Mouse (Mus musculus): ENCODE measurements around the gene Sptb.

Sptb gene

DNA sequence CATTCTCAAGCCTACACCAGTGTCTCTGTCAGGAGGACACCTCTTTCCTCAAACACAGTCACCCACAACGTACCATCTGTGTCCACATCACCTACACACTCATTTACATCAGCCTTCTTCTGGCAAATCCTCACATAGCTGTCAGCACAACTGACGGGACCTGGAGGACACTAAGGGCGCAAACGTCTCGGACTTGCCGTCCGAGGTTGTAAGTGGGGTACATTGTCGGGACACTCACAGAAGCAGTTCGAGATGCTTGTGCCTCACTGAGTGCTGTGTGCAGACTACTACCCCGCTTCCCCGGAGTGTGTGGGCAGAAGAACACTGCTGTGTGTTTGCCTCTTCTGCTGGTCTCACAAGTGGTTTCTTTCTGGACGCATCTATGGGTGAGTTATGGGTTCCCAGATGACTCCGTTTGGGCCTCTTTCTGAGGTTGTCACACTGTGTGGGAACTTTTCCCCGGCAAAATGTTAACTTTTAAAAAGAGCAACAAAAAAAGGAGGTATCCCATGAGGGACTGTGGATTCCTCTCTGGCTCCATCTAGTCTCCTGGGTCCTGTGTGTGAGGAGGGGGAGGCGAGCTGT lies 164.5 kb downstream of the Sptb start:
- peak; percentile 17 for DNase-seq (ENCODE audit: extremely low spot score)

- DNase-seq (ENCODE audit: extremely low spot score) = no peak
These were observed 168.5 kb downstream of the Sptb start for GRCm38 (mm10) chr12:76541879-76542278.

- no peak for DNase-seq (ENCODE audit: extremely low spot score)
These were observed 168.9 kb downstream of the Sptb start for GRCm38 (mm10) chr12:76541475-76541874.

GRCm38 (mm10) chr12:76540701-76541221 lies 169.6 kb downstream of the Sptb start:
- no peak for DNase-seq (ENCODE audit: extremely low spot score)

DNA sequence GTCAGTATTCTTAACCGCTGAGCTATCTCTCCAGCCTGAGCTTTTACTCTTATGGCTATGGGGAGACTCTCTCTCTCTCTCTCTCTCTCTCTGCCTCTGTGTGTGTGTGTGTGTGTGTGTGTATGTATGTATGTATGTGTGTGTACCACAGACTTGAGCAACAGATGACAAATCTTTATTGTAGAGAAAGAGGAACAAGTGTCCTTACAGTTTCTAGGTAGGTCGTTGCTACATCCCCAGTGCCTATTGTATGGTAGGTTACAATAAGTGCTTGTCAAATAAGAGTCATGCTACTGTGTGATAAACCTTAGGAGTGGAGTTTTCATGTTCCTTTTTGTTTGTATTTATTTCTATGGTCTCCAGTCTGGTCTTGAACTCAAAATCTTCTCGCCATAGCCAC lies 170.2 kb downstream of the Sptb start:
- no peak for DNase-seq (ENCODE audit: extremely low spot score)

GRCm38 (mm10) chr12:76537434-76537833 lies 172.9 kb downstream of the Sptb start:
- no peak for DNase-seq (ENCODE audit: extremely low spot score)

DNA sequence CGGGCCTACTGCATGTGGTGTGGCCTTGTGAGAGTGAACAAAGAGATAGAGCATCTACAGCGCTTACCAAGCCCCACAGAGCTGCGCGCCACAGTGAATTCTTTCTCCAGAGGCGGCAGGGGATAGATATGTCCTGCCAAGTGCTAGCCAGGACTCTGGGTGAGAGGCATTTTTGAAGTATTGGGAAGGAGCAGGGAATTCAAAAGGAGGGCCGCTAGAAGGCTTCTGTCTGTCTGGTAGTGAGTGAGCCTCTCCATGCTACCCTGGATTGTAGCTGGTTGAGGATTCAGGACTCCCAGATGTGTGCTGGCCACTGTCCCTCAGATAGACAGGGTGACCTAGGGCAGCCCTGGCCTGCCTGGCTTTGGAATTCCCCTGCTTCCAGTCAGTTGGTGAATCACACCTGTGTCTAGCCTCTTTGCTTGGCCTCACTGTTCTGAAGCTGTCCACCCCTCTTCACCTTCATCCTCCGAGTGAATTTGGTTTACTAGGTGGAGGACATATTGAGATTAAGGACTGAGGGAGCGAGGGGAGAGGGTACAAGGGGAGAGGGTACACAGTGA lies 173.7 kb downstream of the Sptb start:
- no peak for DNase-seq (ENCODE audit: extremely low spot score)

- DNase-seq (ENCODE audit: extremely low spot score) = peak; percentile 28
These were observed 174.9 kb downstream of the Sptb start for GRCm38 (mm10) chr12:76535471-76535900.

- peak; percentile 42 for DNase-seq (ENCODE audit: extremely low spot score)
These were observed 175.6 kb downstream of the Sptb start for GRCm38 (mm10) chr12:76534641-76535283.

DNA sequence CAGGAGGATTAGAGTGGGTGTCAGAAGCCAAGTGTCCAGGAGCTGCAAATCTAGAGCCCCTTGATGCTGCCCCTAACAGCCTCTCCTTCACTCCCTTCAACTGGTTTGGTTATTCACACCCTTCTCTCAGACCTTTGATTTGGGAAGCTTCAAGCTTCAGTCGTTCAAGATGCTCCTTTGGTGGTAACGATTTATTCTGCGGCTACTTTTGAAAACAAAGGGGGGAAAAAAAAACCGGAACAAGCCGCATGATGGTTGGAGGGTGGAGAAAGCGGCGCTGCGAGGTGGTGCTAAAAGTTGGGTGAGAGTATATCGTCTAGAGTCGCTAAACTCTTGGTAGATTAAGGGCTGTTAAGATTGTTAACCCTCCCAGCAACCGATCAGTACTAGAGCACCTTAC lies 176.1 kb downstream of the Sptb start:
- DNase-seq (ENCODE audit: extremely low spot score) = no peak

- DNase-seq (ENCODE audit: extremely low spot score) = peak; percentile 86
These were observed 176.7 kb downstream of the Sptb start for GRCm38 (mm10) chr12:76533377-76534222.

DNA sequence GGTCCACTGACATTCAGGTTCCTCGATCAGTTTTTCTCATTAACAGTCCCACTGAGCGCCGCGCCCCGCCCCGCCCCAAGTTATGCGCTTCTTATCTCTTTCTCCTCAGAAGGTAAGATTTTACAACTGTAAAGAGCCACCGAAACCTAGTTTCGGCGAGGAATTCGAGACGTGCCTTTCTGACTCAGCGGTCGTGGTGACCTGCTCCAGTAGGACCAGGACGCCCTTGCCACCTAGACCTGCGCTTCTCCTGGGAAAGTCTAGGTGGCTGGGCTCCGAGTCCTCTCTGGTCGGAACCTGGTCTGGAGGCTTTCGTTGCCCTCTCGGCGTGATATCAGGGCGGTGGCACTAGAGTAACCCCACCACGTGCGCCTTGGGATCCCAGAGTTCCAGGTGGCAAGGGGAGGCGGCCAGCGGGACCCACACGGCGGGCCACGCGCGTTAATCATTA lies 177.4 kb downstream of the Sptb start:
- no peak for DNase-seq (ENCODE audit: extremely low spot score)

- peak; percentile 46 for DNase-seq (ENCODE audit: extremely low spot score)
These were observed 178.1 kb downstream of the Sptb start for GRCm38 (mm10) chr12:76531986-76532925.

GRCm38 (mm10) chr12:76530580-76531139 lies 179.7 kb downstream of the Sptb start, which contains the start of gene Plekhg3:
TSS of gene Plekhg3 (plus strand) at chr12:76530891.
- DNase-seq (ENCODE audit: extremely low spot score) = no peak

Measured in embryo, embryonic 9.5 days (tissue).